Mouse (Mus musculus) midbrain, postnatal 0 days (tissue): ENCODE results near the gene Cxcl10. TPM values are rescaled to one million over a fixed set of nuclear protein-coding genes. Genes with fewer than 3 reads are reported as not detected.
"Not testable (repeated sequence)": the region's sequence is repeated elsewhere in the genome, so short reads cannot be mapped to it uniquely, and the experiment has no call there.

Experiments
- ATAC-seq: fragments of 200-750 bp; cut with Nextera tagmentation; 2 replicates; pipeline ENCODE4 v1.8.0; 2017; ENCODE audit warnings: moderate number of reproducible peaks, mild to moderate bottlenecking, moderate TSS enrichment, moderate library complexity; ENCODE audit not compliant: low FRiP score
- DNase-seq: peaks from one replicate; pipeline ENCODE4 v3.0.0-alpha.2; 2015; ENCODE audit warnings: low spot score
- H3K27ac ChIP-seq: fragments of 300-500 bp; sonication (generic); 2 replicates; pipeline ENCODE4 v1.5.1; 2014; ENCODE audit warnings: low read depth, mild to moderate bottlenecking, low read length, mixed read lengths
- H3K27me3 ChIP-seq: fragments of 300-500 bp; sonication (generic); 2 replicates; pipeline ENCODE4 v1.6.1; 2014; ENCODE audit warnings: low read length, control low read depth, mixed read lengths; ENCODE audit not compliant: insufficient read depth
- H3K36me3 ChIP-seq: fragments of 300-500 bp; sonication (generic); 2 replicates; pipeline ENCODE4 v1.6.1; 2014; ENCODE audit warnings: low read length, control low read depth, mixed read lengths; ENCODE audit not compliant: insufficient read depth
- H3K4me1 ChIP-seq: fragments of 300-500 bp; sonication (generic); 2 replicates; pipeline ENCODE4 v1.6.1; 2014; ENCODE audit warnings: mild to moderate bottlenecking, control low read depth, antibody characterized with exemption, low read length, mixed read lengths; ENCODE audit not compliant: insufficient read depth
- H3K4me2 ChIP-seq: fragments of 300-500 bp; sonication (generic); 2 replicates; pipeline ENCODE4 v1.6.1; 2014; ENCODE audit warnings: low read depth, mild to moderate bottlenecking, low read length, mixed read lengths; ENCODE audit not compliant: poor library complexity, severe bottlenecking
- H3K4me3 ChIP-seq: fragments of 300-500 bp; sonication (generic); 2 replicates; pipeline ENCODE4 v1.5.1; 2014; ENCODE audit warnings: low read depth, mild to moderate bottlenecking, low read length, moderate library complexity
- H3K9ac ChIP-seq: fragments of 300-500 bp; sonication (generic); replicated peaks from 2 replicates; pipeline ENCODE4 v1.6.1; 2014; ENCODE audit warnings: mild to moderate bottlenecking, low read length, moderate library complexity, mixed read lengths; ENCODE audit not compliant: poor library complexity, severe bottlenecking
- H3K9me3 ChIP-seq: fragments of 300-500 bp; sonication (generic); 2 replicates; pipeline ENCODE4 v1.6.1; 2016; ENCODE audit warnings: low read length, control low read depth
- CTCF ChIP-seq: IDR thresholded peaks from 2 replicates; pipeline ENCODE4 v1.5.1; 2016; ENCODE audit warnings: antibody characterized with exemption, mild to moderate bottlenecking
- WGBS: fragments of 180-500 bp; shearing (Covaris S2); extraction: QIAGEN DNeasy Blood & Tissue Kit; methylation state at CpG from one replicate; pipeline ENCODE4 v1.1.7; 2014; 5-methylcytosine and 5-hydroxymethylcytosine counted together
- polyA plus RNA-seq: library from polyadenylated mRNA; unstranded; fragments of >200 nt; fragmentation: Nextera tagmentation; extraction: Ambion mirVana; gene quantifications from 2 replicates; pipeline ENCODE4 v1.2.1, GENCODE M21; 2015
- total RNA-seq: library from RNA; depleted of rRNA; stranded (reverse); fragments of >200 nt; gene quantifications from 2 replicates; pipeline ENCODE4 v1.2.3, GENCODE M21; 2014

Cxcl10 gene
- total and polyA plus RNA-seq, 2 experiments from 2014 or later, result 0.28 TPM; not detected in 1

- no peak overlapping the region for H3K9ac ChIP-seq
- no peak for TF ChIP-seq CTCF
- H3K4me3 ChIP-seq, result no peak overlapping the region; the same call in 1 of the 2 replicates
- no peaks in the 10 kb centered on the region for H3K4me1 ChIP-seq
- H3K27ac ChIP-seq, result no peak overlapping the region
- 45% methylated on average over 11 of the region's 11 CpGs for WGBS
- peak overlapping the region; percentile 28; the same call in 1 of the 2 replicates for H3K4me2 ChIP-seq
- ATAC-seq (no peak), DNase-seq (no peak)
- H3K9me3 ChIP-seq, result no peaks in the 10 kb centered on the region
- H3K36me3 ChIP-seq, result no peaks in the 10 kb centered on the region
- H3K27me3 ChIP-seq, result no peaks in the 10 kb centered on the region
Observed at GRCm38 (mm10) chr5:92353517-92353916, 4.8 kb upstream of the Cxcl10 start.

GRCm38 (mm10) chr5:92352716-92353115 is 4.0 kb upstream of the Cxcl10 start:
- not testable (repeated sequence) for ATAC-seq, H3K9ac ChIP-seq, DNase-seq, H3K36me3 ChIP-seq, H3K27ac ChIP-seq, H3K4me1 ChIP-seq, H3K4me2 ChIP-seq, H3K4me3 ChIP-seq, H3K27me3 ChIP-seq, H3K9me3 ChIP-seq
- 83% methylated on average over 4 of the region's 4 CpGs for WGBS

- no peak for TF ChIP-seq CTCF
- DNase-seq (no peak), ATAC-seq (no peak)
- peaks cover 4% of the 10 kb centered on the region; the same call in 1 of the 2 replicates for H3K27me3 ChIP-seq
- WGBS, result 82% methylated on average over 7 of the region's 7 CpGs
- no peak overlapping the region for H3K9ac ChIP-seq
- H3K36me3 ChIP-seq, result no peaks in the 10 kb centered on the region
- H3K4me3 ChIP-seq, result no peak overlapping the region
- H3K4me1 ChIP-seq, result no peaks in the 10 kb centered on the region
- H3K27ac ChIP-seq, result no peak overlapping the region
- no peaks in the 10 kb centered on the region for H3K9me3 ChIP-seq
- no peak overlapping the region for H3K4me2 ChIP-seq
Observed at GRCm38 (mm10) chr5:92349731-92350130, 1.0 kb upstream of the Cxcl10 start.

- ATAC-seq (no peak), DNase-seq (no peak)
- no peak overlapping the region for H3K4me2 ChIP-seq
- no peak overlapping the region for H3K9ac ChIP-seq
- no peaks in the 10 kb centered on the region for H3K9me3 ChIP-seq
- peaks cover 4% of the 10 kb centered on the region; the same call in 1 of the 2 replicates for H3K27me3 ChIP-seq
- H3K4me1 ChIP-seq, result no peaks in the 10 kb centered on the region
- no peaks in the 10 kb centered on the region for H3K36me3 ChIP-seq
- WGBS, result 89% methylated on average over 8 of the region's 8 CpGs
- H3K27ac ChIP-seq, result no peak overlapping the region
- H3K4me3 ChIP-seq, result no peak overlapping the region
- TF ChIP-seq CTCF, result no peak
Observed at GRCm38 (mm10) chr5:92345006-92345405, 3.7 kb downstream of the Cxcl10 start.

- ATAC-seq (no peak), DNase-seq (no peak)
- Histone ChIP-seq H3K9me3 (no peaks in the 10 kb centered on the region), H3K9ac (no peak overlapping the region), H3K27me3 (no peaks in the 10 kb centered on the region), H3K4me3 (no peak overlapping the region), H3K4me1 (no peaks in the 10 kb centered on the region), H3K27ac (no peak overlapping the region), H3K4me2 (no peak overlapping the region), H3K36me3 (no peaks in the 10 kb centered on the region)
- 71% methylated on average over 4 of the region's 4 CpGs for WGBS
- TF ChIP-seq CTCF, result no peak
Observed at GRCm38 (mm10) chr5:92340606-92341005, 8.1 kb downstream of the Cxcl10 start.

GRCm38 (mm10) chr5:92336743-92337142 is 11.9 kb downstream of the Cxcl10 start:
- Histone ChIP-seq H3K27ac (no peak overlapping the region), H3K9me3 (no peaks in the 10 kb centered on the region), H3K4me3 (no peak overlapping the region), H3K27me3 (no peaks in the 10 kb centered on the region), H3K4me2 (no peak overlapping the region), H3K4me1 (no peaks in the 10 kb centered on the region), H3K36me3 (no peaks in the 10 kb centered on the region), H3K9ac (no peak overlapping the region)
- no peak for TF ChIP-seq CTCF
- no peak for DNase-seq
- 85% methylated on average over 3 of the region's 3 CpGs for WGBS
- no peak for ATAC-seq
